Mouse (Mus musculus): ENCODE results near the gene Dnaja2. TPM values are rescaled to one million over a fixed set of nuclear protein-coding genes. Genes with fewer than 3 reads are reported as not detected.
A peak's percentile ranks its signal among the peaks of the same experiment; 100 is the strongest.

Gene Dnaja2
- polyA plus RNA-seq, 1 experiment from 2014 or later: 98.1 TPM

DNA sequence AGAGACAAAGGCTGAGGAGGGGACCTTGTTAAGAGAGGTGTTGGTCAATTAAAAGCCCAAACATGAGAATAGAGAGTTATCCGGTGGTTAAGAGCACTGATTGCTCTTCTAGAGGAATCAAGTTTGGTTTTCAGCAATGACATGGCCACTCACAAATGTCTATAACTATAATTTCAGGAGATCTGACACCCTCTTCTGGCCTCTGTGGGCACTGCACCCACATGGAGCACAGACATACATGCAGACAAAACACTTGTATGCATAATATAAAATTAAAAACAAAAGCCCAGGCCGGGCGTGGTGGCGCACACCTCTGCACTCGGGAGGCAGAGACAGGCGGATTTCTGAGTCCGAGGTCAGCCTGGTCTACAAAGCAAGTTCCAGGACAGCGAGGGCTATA lies 65.6 kb downstream of the Dnaja2 start:
- ATAC-seq (ENCODE audit: low FRiP score, low TSS enrichment): no peak
- Histone ChIP-seq H3K27ac (replicated peaks) (no peak overlapping the region), H3K36me3 (ENCODE audit: control insufficient read depth, insufficient read depth, low read length) (no peaks in the 10 kb centered on the region), H3K4me3 (ENCODE audit: low read depth, low read length) (no peak overlapping the region), H3K27me3 (ENCODE audit: control insufficient read depth, insufficient read depth, low read length) (no peaks in the 10 kb centered on the region), H3K9ac (ENCODE audit: low read length) (no peak overlapping the region), H3K4me2 (replicated peaks; ENCODE audit: low read depth) (no peak overlapping the region), H3K9me3 (ENCODE audit: control insufficient read depth, low read length) (no peaks in the 10 kb centered on the region), H3K4me1 (replicated peaks; ENCODE audit: control insufficient read depth, insufficient read depth) (no peaks in the 10 kb centered on the region)
- 94% methylated on average over 8 of the region's 8 CpGs for whole genome bisulfite sequencing
- TF ChIP-seq EP300 (optimal IDR thresholded peaks at IDR 0.05) (no peak), CTCF (IDR thresholded peaks at IDR 0.05; ENCODE audit: low read depth) (peak; percentile 25)
- no peak for DNase-seq (ENCODE audit: low spot score)

DNA sequence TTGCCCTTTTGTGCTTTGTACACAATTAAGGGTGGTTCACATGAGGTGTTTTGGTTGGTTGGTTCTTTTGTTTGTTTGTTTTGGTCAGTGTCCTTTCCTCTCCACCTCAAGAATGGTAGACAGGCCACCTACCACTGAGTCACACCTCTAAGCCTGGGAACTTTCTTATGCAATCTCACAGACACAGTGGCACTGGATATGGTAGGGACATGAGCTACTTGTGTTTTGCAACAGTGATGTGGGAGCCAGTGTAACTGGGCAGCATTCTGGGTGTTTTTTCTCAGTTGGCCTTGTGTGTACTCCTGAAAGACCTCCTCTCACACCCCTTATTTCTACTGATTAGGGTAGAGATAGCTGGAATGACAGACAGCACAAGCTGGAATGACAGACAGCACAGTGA lies 66.5 kb downstream of the Dnaja2 start:
- no peaks in the 10 kb centered on the region for H3K9me3 ChIP-seq (ENCODE audit: control insufficient read depth, low read length)
- no peak overlapping the region for H3K9ac ChIP-seq (ENCODE audit: low read length)
- H3K27me3 ChIP-seq (ENCODE audit: control insufficient read depth, insufficient read depth, low read length): no peaks in the 10 kb centered on the region
- no peaks in the 10 kb centered on the region for H3K36me3 ChIP-seq (ENCODE audit: control insufficient read depth, insufficient read depth, low read length)
- no peak overlapping the region for H3K4me3 ChIP-seq (ENCODE audit: low read depth, low read length)
- no peak for DNase-seq (ENCODE audit: low spot score)
- TF ChIP-seq EP300 (optimal IDR thresholded peaks at IDR 0.05) (no peak), CTCF (IDR thresholded peaks at IDR 0.05; ENCODE audit: low read depth) (no peak)
- no peak overlapping the region for H3K27ac ChIP-seq (replicated peaks)
- H3K4me2 ChIP-seq (replicated peaks; ENCODE audit: low read depth): no peak overlapping the region
- no peak for ATAC-seq (ENCODE audit: low FRiP score, low TSS enrichment)
- H3K4me1 ChIP-seq (replicated peaks; ENCODE audit: control insufficient read depth, insufficient read depth): no peaks in the 10 kb centered on the region

DNA sequence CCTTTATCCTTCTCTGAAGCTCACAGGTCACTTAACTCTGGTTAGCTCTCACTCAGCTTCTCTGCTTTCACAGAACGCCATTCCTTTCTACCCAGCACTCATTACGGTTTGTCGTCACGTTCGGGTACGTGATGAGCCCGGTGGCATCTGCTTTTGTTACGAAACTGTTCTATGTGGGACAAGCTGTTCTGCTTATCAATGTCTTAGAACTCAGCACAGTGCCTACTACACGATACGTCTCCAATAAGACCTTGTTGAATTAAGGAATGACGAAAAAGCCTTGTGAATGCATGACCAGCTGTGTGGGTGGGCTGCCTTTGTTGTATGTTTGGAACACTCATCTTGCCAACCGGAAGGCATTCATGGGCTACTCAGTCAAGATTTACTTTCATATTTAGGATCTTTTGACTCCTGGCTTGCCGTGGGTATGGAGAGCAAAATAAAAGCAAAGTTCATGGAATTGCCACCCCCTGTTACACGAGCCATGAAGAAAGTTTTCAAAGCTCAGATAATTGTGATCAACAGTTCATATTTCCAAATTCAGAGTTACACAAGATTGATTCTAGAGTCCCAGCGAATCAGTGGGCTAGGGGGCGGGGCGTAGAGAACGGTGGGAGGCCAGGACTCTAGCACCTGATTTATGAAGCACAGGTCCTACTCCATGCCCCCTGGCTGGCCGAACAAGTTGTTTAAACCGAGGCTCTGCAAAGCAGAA lies 67.1 kb downstream of the Dnaja2 start:
- H3K4me3 ChIP-seq (ENCODE audit: low read depth, low read length): no peak overlapping the region
- TF ChIP-seq CTCF (IDR thresholded peaks at IDR 0.05; ENCODE audit: low read depth) (no peak), EP300 (optimal IDR thresholded peaks at IDR 0.05) (no peak)
- no peaks in the 10 kb centered on the region for H3K36me3 ChIP-seq (ENCODE audit: control insufficient read depth, insufficient read depth, low read length)
- H3K4me2 ChIP-seq (replicated peaks; ENCODE audit: low read depth): no peak overlapping the region
- DNase-seq (ENCODE audit: low spot score) (no peak), ATAC-seq (ENCODE audit: low FRiP score, low TSS enrichment) (no peak)
- 63% methylated on average over 20 of the region's 20 CpGs for WGBS
- no peak overlapping the region for H3K27ac ChIP-seq (replicated peaks)
- no peaks in the 10 kb centered on the region for H3K27me3 ChIP-seq (ENCODE audit: control insufficient read depth, insufficient read depth, low read length)
- no peak overlapping the region for H3K9ac ChIP-seq (ENCODE audit: low read length)
- no peaks in the 10 kb centered on the region for H3K9me3 ChIP-seq (ENCODE audit: control insufficient read depth, low read length)
- no peaks in the 10 kb centered on the region for H3K4me1 ChIP-seq (replicated peaks; ENCODE audit: control insufficient read depth, insufficient read depth)

Other genes starting within 250 kb of the Dnaja2 start
- 0.10 and 0.13 TPM in 2 replicates for gene Mylk3, start 169.0 kb downstream of the Dnaja2 start, polyA plus RNA-seq (2015; fragmentation: Nextera tagmentation; extraction: Ambion mirVana)
- 24.9 and 29.0 TPM in 2 replicates for gene 4921524J17Rik, start 122.5 kb downstream of the Dnaja2 start, polyA plus RNA-seq (2015; fragmentation: Nextera tagmentation; extraction: Ambion mirVana)
- gene Gpt2, start 62.8 kb downstream of the Dnaja2 start, polyA plus RNA-seq (2015; fragmentation: Nextera tagmentation; extraction: Ambion mirVana): 32.7 and 37.6 TPM in 2 replicates
- 1.5 and 1.7 TPM in 2 replicates for gene Neto2, start 145.6 kb upstream of the Dnaja2 start, polyA plus RNA-seq (2015; fragmentation: Nextera tagmentation; extraction: Ambion mirVana)

All from stomach, postnatal 0 days (tissue).